Mouse (Mus musculus): ENCODE data around the gene Usp43.

DNA sequence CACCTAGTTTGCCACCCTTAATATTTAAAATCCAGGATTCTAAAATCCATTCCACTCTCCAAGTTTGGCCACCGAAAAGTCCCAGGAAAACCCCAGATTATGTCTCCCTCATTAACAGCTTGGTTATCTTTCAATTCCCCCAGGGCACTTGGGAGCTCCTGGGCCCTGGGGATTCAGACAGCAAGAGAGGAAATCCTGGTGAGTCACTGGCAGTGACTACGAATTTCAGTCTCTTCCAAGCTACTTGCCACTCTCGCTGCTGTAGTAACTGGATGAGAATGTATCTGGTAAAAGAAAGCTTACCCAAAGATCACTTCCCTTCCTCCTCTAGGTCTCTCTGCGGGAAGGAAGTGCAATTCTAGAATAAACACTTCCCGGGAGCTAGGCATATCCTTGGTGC, 2.4 kb downstream of the Usp43 start:
- TF ChIP-seq CHD2 (IDR thresholded peaks at IDR 0.05; ENCODE audit: low read depth, low read length) (no peak), HCFC1 (IDR thresholded peaks at IDR 0.05; ENCODE audit: borderline replicate concordance, insufficient read depth, low read length) (no peak), ZC3H11A (IDR thresholded peaks at IDR 0.05; ENCODE audit: borderline replicate concordance, low read depth, low read length) (no peak)

Data from ES-E14 (cell line).